Mouse (Mus musculus): ENCODE data around the gene Dhx29. TPM values are rescaled to one million over a fixed set of nuclear protein-coding genes. Genes with fewer than 3 reads are reported as not detected.

Gene Dhx29
- total RNA-seq (2022) = 10 to 100 TPM; 18.3 to 22.2 (median 19.1) TPM

- peak; percentile 99 for DNase-seq
These were observed at the start of gene Dhx29, which contains the start of gene Mtrex for GRCm38 (mm10) chr13:112927287-112928001. Gene Dhx29, plus strand, starts transcription at chr13:112927454. Gene Mtrex, minus strand, starts transcription at chr13:112927398.

- DNase-seq = no peak
These were observed 40.0 kb upstream of the Dhx29 start for GRCm38 (mm10) chr13:112887234-112887633.

- no peak for DNase-seq
These were observed 25.1 kb upstream of the Dhx29 start for GRCm38 (mm10) chr13:112902176-112902575.

GRCm38 (mm10) chr13:112909663-112910062, 17.6 kb upstream of the Dhx29 start:
- no peak for DNase-seq

- no peak for DNase-seq
These were observed 16.8 kb upstream of the Dhx29 start for GRCm38 (mm10) chr13:112910434-112910833.

GRCm38 (mm10) chr13:112919141-112919865, 8.0 kb upstream of the Dhx29 start:
- DNase-seq = no peak

- no peak for DNase-seq
These were observed 6.3 kb upstream of the Dhx29 start for GRCm38 (mm10) chr13:112920906-112921305.

- DNase-seq = no peak
These were observed 2.0 kb upstream of the Dhx29 start for GRCm38 (mm10) chr13:112925266-112925665.

GRCm38 (mm10) chr13:112925976-112926375, 1.3 kb upstream of the Dhx29 start:
- no peak for DNase-seq

GRCm38 (mm10) chr13:112926796-112927195, 458 bp upstream of the Dhx29 start:
- peak; percentile 19 for DNase-seq

GRCm38 (mm10) chr13:112928038-112928668, 899 bp downstream of the Dhx29 start:
- no peak for DNase-seq

GRCm38 (mm10) chr13:112938130-112938529, 10.9 kb downstream of the Dhx29 start:
- DNase-seq = no peak

GRCm38 (mm10) chr13:112941879-112942330, 14.7 kb downstream of the Dhx29 start:
- no peak for DNase-seq

GRCm38 (mm10) chr13:112945312-112945711, 18.1 kb downstream of the Dhx29 start:
- DNase-seq = no peak

GRCm38 (mm10) chr13:112945900-112946299, 18.6 kb downstream of the Dhx29 start:
- no peak for DNase-seq

GRCm38 (mm10) chr13:112954067-112954466, 26.8 kb downstream of the Dhx29 start:
- DNase-seq = no peak

- no peak for DNase-seq
These were observed 35.8 kb downstream of the Dhx29 start for GRCm38 (mm10) chr13:112963081-112963480.

GRCm38 (mm10) chr13:112964421-112964820, 37.2 kb downstream of the Dhx29 start:
- DNase-seq = no peak

GRCm38 (mm10) chr13:112967267-112967666, 40.0 kb downstream of the Dhx29 start:
- no peak for DNase-seq

GRCm38 (mm10) chr13:112976720-112977119, 49.5 kb downstream of the Dhx29 start:
- DNase-seq = no peak

GRCm38 (mm10) chr13:112985605-112986450, 58.6 kb downstream of the Dhx29 start:
- no peak for DNase-seq

- DNase-seq = no peak
These were observed 59.2 kb downstream of the Dhx29 start for GRCm38 (mm10) chr13:112986451-112986950.

Measured in adrenal gland, adult 8-10 months (tissue).